Comparison of ENCODE assay signal across 9 mouse cellular contexts in genomic region chr10:81392781-81393185, GRCm38 (mm10). TPM values are rescaled to one million over a fixed set of nuclear protein-coding genes. Genes with fewer than 3 reads are reported as not detected.
DNase-seq lines count a peak whose midpoint lies in the region; ATAC-seq and TF ChIP-seq lines count a peak whose summit lies in the region.
"Had no signal": no experiment of that assay in that cellular context is flagged by ENCODE, and none has a peak within 500 bp of the region (broad histone marks: within the 10 kb centered on the region; RNA-seq: fewer than 3 reads in every experiment).

Gene Smim24 (plus strand): TSS chr10:81393051.

- ATAC-seq in forebrain, embryonic 12.5 days (ENCODE audit: low FRiP score): no peak
- ATAC-seq in kidney, postnatal 0 days (replicated peaks; ENCODE audit: low FRiP score, low read depth): peak; percentile 60
- ATAC-seq in neural tube, embryonic 12.5 days (ENCODE audit: low FRiP score, low read depth): no peak
- ATAC-seq: Patski had no signal

- no peak for DNase-seq in lung, adult 2 months
- no peak for DNase-seq in lung, postnatal 25 days (ENCODE audit: low spot score)
- DNase-seq in kidney, postnatal 0 days (ENCODE audit: low spot score): no peak
- DNase-seq in right cerebral cortex, adult 2 months (ENCODE audit: low spot score in 2 of 2): no peak
- no peak for DNase-seq in right cerebral cortex, postnatal 36 days (ENCODE audit: low spot score in 2 of 2)
- no peak for DNase-seq in layer of hippocampus, postnatal 14 days (ENCODE audit: low spot score in 2 of 2)

- peaks cover 14% of the 10 kb centered on the region for H3K4me1 ChIP-seq in lung, adult 2 months (ENCODE audit: control insufficient read depth, insufficient read depth, low read length)
- peaks cover 31% of the 10 kb centered on the region for H3K4me1 ChIP-seq in forebrain, embryonic 12.5 days
- H3K4me1 ChIP-seq in kidney, postnatal 0 days (replicated peaks; ENCODE audit: insufficient read depth, low read length): peaks cover 16% of the 10 kb centered on the region
- peaks cover 37% of the 10 kb centered on the region for H3K4me1 ChIP-seq in neural tube, embryonic 12.5 days

- WGBS in lung, adult 2 months: 52% methylated on average over 14 of the region's 14 CpGs
- 69% methylated on average over 14 of the region's 14 CpGs for WGBS in forebrain, embryonic 12.5 days
- 54% methylated on average over 14 of the region's 14 CpGs for WGBS in kidney, postnatal 0 days
- WGBS in neural tube, embryonic 12.5 days: 65% methylated on average over 14 of the region's 14 CpGs

- H3K4me2 ChIP-seq in forebrain, embryonic 12.5 days: peak within 1 kb of the TSS; percentile 43
- H3K4me2 ChIP-seq in kidney, postnatal 0 days (ENCODE audit: low read length): peak within 1 kb of the TSS; percentile 64
- H3K4me2 ChIP-seq in neural tube, embryonic 12.5 days (replicated peaks): peak within 1 kb of the TSS; percentile 51

- H3K9me3 ChIP-seq in forebrain, embryonic 12.5 days: no peaks in the 10 kb centered on the region
- no peaks in the 10 kb centered on the region for H3K9me3 ChIP-seq in kidney, postnatal 0 days (replicated peaks; ENCODE audit: low read length)
- H3K9me3 ChIP-seq in neural tube, embryonic 12.5 days: no peaks in the 10 kb centered on the region

- no peak within 1 kb of the TSS for H3K27ac ChIP-seq in forebrain, embryonic 12.5 days
- H3K27ac ChIP-seq in kidney, postnatal 0 days: peak within 1 kb of the TSS; percentile 72
- no peak within 1 kb of the TSS for H3K27ac ChIP-seq in neural tube, embryonic 12.5 days

- no peak for TF ChIP-seq POLR2A in lung, adult 2 months (IDR thresholded peaks at IDR 0.05; ENCODE audit: borderline replicate concordance, extremely low read depth, low read depth, low read length)

- H3K27me3 ChIP-seq in forebrain, embryonic 12.5 days: peaks cover 4% of the 10 kb centered on the region; the same call in 1 of the 2 replicates
- H3K27me3 ChIP-seq in kidney, postnatal 0 days (ENCODE audit: insufficient read depth, low read length): no peaks in the 10 kb centered on the region
- H3K27me3 ChIP-seq in neural tube, embryonic 12.5 days (replicated peaks): no peaks in the 10 kb centered on the region
- H3K27me3 ChIP-seq: Patski had no signal

- peak within 1 kb of the TSS; percentile 19 for H3K4me3 ChIP-seq in lung, adult 2 months (replicated peaks; ENCODE audit: extremely low read depth, low read depth, low read length)
- H3K4me3 ChIP-seq in forebrain, embryonic 12.5 days (replicated peaks): 0 out of 2 replicates have a peak within 1 kb of the TSS, but pooled peaks have one; percentile 0
- H3K4me3 ChIP-seq in kidney, postnatal 0 days (replicated peaks; ENCODE audit: low read depth, low read length): peak within 1 kb of the TSS; percentile 21
- H3K4me3 ChIP-seq in neural tube, embryonic 12.5 days: peak within 1 kb of the TSS; percentile 11; the same call in 1 of the 2 replicates

- peaks cover 13% of the 10 kb centered on the region for H3K36me3 ChIP-seq in forebrain, embryonic 12.5 days (replicated peaks)
- H3K36me3 ChIP-seq in kidney, postnatal 0 days (ENCODE audit: insufficient read depth, low read length): peaks cover 5% of the 10 kb centered on the region; the same call in 1 of the 2 replicates
- H3K36me3 ChIP-seq in neural tube, embryonic 12.5 days: peaks cover 13% of the 10 kb centered on the region

- H3K9ac ChIP-seq in forebrain, embryonic 12.5 days: peak within 1 kb of the TSS; percentile 38
- peak within 1 kb of the TSS; percentile 42 for H3K9ac ChIP-seq in kidney, postnatal 0 days (ENCODE audit: low read depth, low read length)
- H3K9ac ChIP-seq in neural tube, embryonic 12.5 days: peak within 1 kb of the TSS; percentile 44; the same call in 1 of the 2 replicates

- TF ChIP-seq CTCF in lung, adult 2 months (IDR thresholded peaks at IDR 0.05; ENCODE audit: insufficient read depth, low read length): no peak
- TF ChIP-seq CTCF in kidney, postnatal 0 days (IDR thresholded peaks at IDR 0.05; ENCODE audit: low read depth): no peak

RNA-seq across cellular contexts. Expression of gene Smim24, which starts in this region (rescaled TPM):
- polyA plus RNA-seq in lung, adult 2 months (2012; rRNA removed): 8.8 and 10.1 TPM in 2 replicates
- 1.8 and 2.6 TPM in 2 replicates for polyA plus RNA-seq in forebrain, embryonic 12.5 days (2016; fragmentation: Nextera tagmentation; extraction: Ambion mirVana)
- 62.4 and 68.6 TPM in 2 replicates for polyA plus RNA-seq in kidney, postnatal 0 days (2015; fragmentation: Nextera tagmentation; extraction: Ambion mirVana)
- polyA plus RNA-seq in neural tube, embryonic 12.5 days (2016; fragmentation: Nextera tagmentation; extraction: Ambion mirVana): 2.1 and 2.7 TPM in 2 replicates
- total RNA-seq in layer of hippocampus, postnatal 14 days (2021): 1 to 10 TPM; 1.1 to 1.5 TPM
